Mouse (Mus musculus) heart, embryonic 16.5 days (tissue): ENCODE data around the gene Pkd2l1. TPM values are rescaled to one million over a fixed set of nuclear protein-coding genes. Genes with fewer than 3 reads are reported as not detected.

Experiments
- ATAC-seq: fragments of 200-750 bp; cut with Nextera tagmentation; replicated peaks from 2 replicates; pipeline ENCODE4 v1.8.0; 2017; ENCODE audit warnings: moderate number of reproducible peaks; ENCODE audit not compliant: insufficient read depth, low FRiP score; ENCODE audit errors: extremely low read depth
- H3K27ac ChIP-seq: fragments of 300-500 bp; sonication (generic); 2 replicates; pipeline ENCODE4 v1.5.1; 2014; ENCODE audit warnings: mild to moderate bottlenecking, low read length, control low read depth, moderate library complexity
- H3K27me3 ChIP-seq: fragments of 300-500 bp; sonication (generic); 2 replicates; pipeline ENCODE4 v1.6.1; 2014; ENCODE audit warnings: low read length, mixed read lengths; ENCODE audit not compliant: control insufficient read depth, insufficient read depth
- H3K36me3 ChIP-seq: fragments of 300-500 bp; sonication (generic); 2 replicates; pipeline ENCODE4 v1.6.1; 2014; ENCODE audit not compliant: control insufficient read depth, insufficient read depth
- H3K4me1 ChIP-seq: fragments of 300-500 bp; sonication (generic); 2 replicates; pipeline ENCODE4 v1.6.1; 2014; ENCODE audit warnings: low read length, mixed read lengths; ENCODE audit not compliant: control insufficient read depth, insufficient read depth
- H3K4me2 ChIP-seq: fragments of 300-500 bp; sonication (generic); 2 replicates; pipeline ENCODE4 v1.6.1; 2014; ENCODE audit warnings: low read depth, mild to moderate bottlenecking, control low read depth, low read length
- H3K4me3 ChIP-seq: fragments of 300-500 bp; sonication (generic); 2 replicates; pipeline ENCODE4 v1.5.1; 2014; ENCODE audit warnings: mild to moderate bottlenecking, control low read depth, low read length
- H3K9ac ChIP-seq: fragments of 300-500 bp; sonication (generic); 2 replicates; pipeline ENCODE4 v1.6.1; 2014; ENCODE audit warnings: low read length, control low read depth
- H3K9me3 ChIP-seq: fragments of 300-500 bp; sonication (generic); replicated peaks from 2 replicates; pipeline ENCODE4 v1.6.1; 2016; ENCODE audit warnings: low read length; ENCODE audit not compliant: control insufficient read depth
- WGBS: fragments of 180-500 bp; shearing (Covaris S2); extraction: QIAGEN DNeasy Blood & Tissue Kit; methylation state at CpG from one replicate; pipeline ENCODE4 v1.1.7; 2014; 5-methylcytosine and 5-hydroxymethylcytosine counted together
- polyA plus RNA-seq: library from polyadenylated mRNA; unstranded; fragments of >200 nt; fragmentation: Nextera tagmentation; extraction: Ambion mirVana; gene quantifications from 2 replicates; pipeline ENCODE4 v1.2.1, GENCODE M21; 2015

The Pkd2l1 gene
- polyA plus RNA-seq, 1 experiment from 2014 or later, result not detected

DNA sequence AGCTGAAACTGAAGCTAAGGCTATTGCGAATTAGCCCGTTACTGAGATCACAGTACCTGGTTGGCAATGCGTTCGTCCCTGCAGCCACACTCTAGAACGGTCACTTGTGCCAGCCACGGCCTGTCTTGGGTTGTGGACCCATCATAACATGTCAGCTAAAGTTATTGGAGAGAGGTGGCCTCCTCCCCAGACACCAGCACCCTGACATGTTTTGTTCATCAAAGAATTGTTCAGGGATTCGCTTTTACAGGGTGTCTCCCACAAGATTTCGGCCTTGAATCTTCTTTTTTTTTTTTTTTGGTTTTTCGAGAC, 45.7 kb downstream of the Pkd2l1 start:
- 61% methylated on average over 9 of the region's 9 CpGs for WGBS
- H3K9ac ChIP-seq, result peak overlapping the region; percentile 72
- H3K27ac ChIP-seq, result no peak overlapping the region
- H3K4me1 ChIP-seq, result peaks cover 7% of the 10 kb centered on the region
- H3K36me3 ChIP-seq, result peaks cover 15% of the 10 kb centered on the region
- no peaks in the 10 kb centered on the region for H3K9me3 ChIP-seq
- peak overlapping the region; percentile 88 for H3K4me2 ChIP-seq
- H3K27me3 ChIP-seq, result no peaks in the 10 kb centered on the region
- H3K4me3 ChIP-seq, result peak overlapping the region; percentile 71
- no peak for ATAC-seq

- ATAC-seq, result peak; percentile 90
- Histone ChIP-seq H3K9me3 (no peaks in the 10 kb centered on the region), H3K27me3 (no peaks in the 10 kb centered on the region), H3K4me3 (peak within 1 kb of the TSS; percentile 71), H3K36me3 (peaks cover 19% of the 10 kb centered on the region), H3K27ac (no peak within 1 kb of the TSS), H3K9ac (peak within 1 kb of the TSS; percentile 72), H3K4me1 (peaks cover 7% of the 10 kb centered on the region), H3K4me2 (peak within 1 kb of the TSS; percentile 88)
- 3% methylated on average over 46 of the region's 46 CpGs for WGBS
Measured at GRCm38 (mm10) chr19:44145702-44146567, 46.3 kb downstream of the Pkd2l1 start, which contains the start of gene Bloc1s2. TSS of gene Bloc1s2 (minus strand) at chr19:44146446.

- WGBS, result 77% methylated on average over 9 of the region's 9 CpGs
- H3K36me3 ChIP-seq, result peaks cover 24% of the 10 kb centered on the region
Measured at GRCm38 (mm10) chr19:44144366-44144765, 47.9 kb downstream of the Pkd2l1 start.

GRCm38 (mm10) chr19:44135960-44136485, 56.2 kb downstream of the Pkd2l1 start:
- WGBS, result 24% methylated on average over 7 of the region's 7 CpGs
- H3K9ac ChIP-seq, result peak overlapping the region; percentile 54; the same call in 1 of the 2 replicates

More at GRCm38 (mm10) chr19:44144366-44144765, 47.9 kb downstream of the Pkd2l1 start:
- peaks cover 7% of the 10 kb centered on the region for H3K4me1 ChIP-seq
- no peak overlapping the region for H3K9ac ChIP-seq
- no peak for ATAC-seq
- H3K4me3 ChIP-seq, result no peak overlapping the region
- H3K27me3 ChIP-seq, result no peaks in the 10 kb centered on the region
- no peak overlapping the region for H3K4me2 ChIP-seq
- H3K27ac ChIP-seq, result no peak overlapping the region
- H3K9me3 ChIP-seq, result no peaks in the 10 kb centered on the region

DNA sequence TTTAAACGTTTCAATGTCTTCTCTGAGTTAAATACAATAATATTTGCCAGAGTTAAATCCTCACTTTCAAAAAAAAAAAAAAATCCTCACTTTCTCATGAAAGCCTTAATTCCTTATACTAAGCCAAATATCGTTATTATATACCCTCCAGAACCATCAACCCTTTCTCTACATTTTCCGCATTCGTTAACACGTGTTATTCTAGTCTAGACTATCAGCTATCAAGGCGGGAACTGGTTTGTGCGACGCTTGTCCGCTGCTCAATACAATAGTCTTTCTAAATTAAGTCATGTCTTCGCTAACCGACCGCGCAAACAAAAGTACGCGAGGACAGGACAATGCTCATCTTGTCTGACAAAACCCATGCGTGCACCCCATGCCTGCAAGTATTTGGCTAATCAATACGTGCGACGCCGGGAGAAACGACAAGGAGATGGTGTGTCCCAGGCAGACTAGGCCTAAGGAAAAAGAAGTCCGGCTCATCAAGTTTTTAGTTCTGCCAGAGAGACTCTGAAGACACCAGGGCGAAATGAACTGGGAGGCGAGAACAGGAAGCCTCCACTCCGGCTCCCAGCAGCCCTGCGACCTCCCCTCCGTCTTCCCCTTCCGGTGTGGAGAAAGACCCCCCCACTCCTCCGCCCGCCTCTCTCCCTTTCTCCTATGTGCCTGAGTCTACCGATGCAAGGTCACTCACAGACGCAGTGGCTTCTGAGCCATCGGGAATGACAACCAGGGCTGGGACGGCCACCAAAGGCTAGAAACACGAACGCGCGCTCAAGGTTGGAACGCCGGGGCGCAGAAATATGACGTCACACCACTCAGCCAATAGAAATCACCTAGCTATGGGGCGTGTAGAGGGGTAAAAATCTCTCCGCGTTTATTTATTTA, 56.9 kb downstream of the Pkd2l1 start, which contains the start of gene Cwf19l1:
Cwf19l1 (minus strand) TSS at position 805 of the 888 bp plus-strand sequence.
- ATAC-seq, result peak; percentile 85
- WGBS, result under 1% methylated on average over 45 of the region's 45 CpGs

More at GRCm38 (mm10) chr19:44135960-44136485, 56.2 kb downstream of the Pkd2l1 start:
- Histone ChIP-seq H3K4me1 (peaks cover 7% of the 10 kb centered on the region; the same call in 1 of the 2 replicates), H3K4me3 (peak overlapping the region; percentile 82), H3K4me2 (peak overlapping the region; percentile 77), H3K27ac (no peak overlapping the region), H3K36me3 (peaks cover 21% of the 10 kb centered on the region), H3K9me3 (peaks cover 5% of the 10 kb centered on the region), H3K27me3 (no peaks in the 10 kb centered on the region)
- ATAC-seq, result no peak

GRCm38 (mm10) chr19:44132917-44133316, 59.3 kb downstream of the Pkd2l1 start:
- no peak overlapping the region for H3K27ac ChIP-seq
- 85% methylated on average over 5 of the region's 5 CpGs for WGBS
- no peak overlapping the region for H3K4me2 ChIP-seq
- H3K4me1 ChIP-seq, result peaks cover 7% of the 10 kb centered on the region; the same call in 1 of the 2 replicates
- H3K4me3 ChIP-seq, result no peak overlapping the region
- no peak overlapping the region for H3K9ac ChIP-seq
- H3K27me3 ChIP-seq, result no peaks in the 10 kb centered on the region
- ATAC-seq, result no peak
- H3K9me3 ChIP-seq, result no peaks in the 10 kb centered on the region; the same call in 1 of the 2 replicates
- H3K36me3 ChIP-seq, result peaks cover 24% of the 10 kb centered on the region

More for the DNA sequence above, 56.9 kb downstream of the Pkd2l1 start, which contains the start of gene Cwf19l1:
- Histone ChIP-seq H3K27me3 (no peaks in the 10 kb centered on the region), H3K27ac (peak within 1 kb of the TSS; percentile 99), H3K4me1 (peaks cover 7% of the 10 kb centered on the region; the same call in 1 of the 2 replicates), H3K4me2 (peak within 1 kb of the TSS; percentile 88), H3K4me3 (peak within 1 kb of the TSS; percentile 82), H3K9ac (peak within 1 kb of the TSS; percentile 93), H3K9me3 (peaks cover 5% of the 10 kb centered on the region), H3K36me3 (peaks cover 24% of the 10 kb centered on the region)

- H3K4me2 ChIP-seq, result no peak overlapping the region
- no peaks in the 10 kb centered on the region for H3K4me1 ChIP-seq
- no peaks in the 10 kb centered on the region for H3K9me3 ChIP-seq
- H3K9ac ChIP-seq, result no peak overlapping the region
- 77% methylated on average over 2 of the region's 2 CpGs for WGBS
- H3K27ac ChIP-seq, result no peak overlapping the region
- no peak for ATAC-seq
- H3K36me3 ChIP-seq, result peaks cover 56% of the 10 kb centered on the region
- no peak overlapping the region for H3K4me3 ChIP-seq
- H3K27me3 ChIP-seq, result no peaks in the 10 kb centered on the region
Measured at GRCm38 (mm10) chr19:44128560-44128959, 63.7 kb downstream of the Pkd2l1 start.

- H3K9ac ChIP-seq, result no peak overlapping the region
- H3K4me2 ChIP-seq, result no peak overlapping the region
- ATAC-seq, result no peak
- no peaks in the 10 kb centered on the region for H3K4me1 ChIP-seq
- H3K9me3 ChIP-seq, result no peaks in the 10 kb centered on the region
- no peak overlapping the region for H3K4me3 ChIP-seq
- H3K36me3 ChIP-seq, result peaks cover 62% of the 10 kb centered on the region
- WGBS, result 90% methylated on average over 10 of the region's 10 CpGs
- no peaks in the 10 kb centered on the region for H3K27me3 ChIP-seq
- H3K27ac ChIP-seq, result no peak overlapping the region
Measured at GRCm38 (mm10) chr19:44127729-44128497, 64.3 kb downstream of the Pkd2l1 start.
